Mouse (Mus musculus) kidney, postnatal 36 days (tissue): ENCODE results near the gene Cit.

Source experiments
- DNase-seq, 2 experiments: peaks; one replicate each; pipeline ENCODE4 v3.0.0; 2021 to 2022; ENCODE audit warnings: mixed read lengths in 2 of 2

Gene Cit

DNA sequence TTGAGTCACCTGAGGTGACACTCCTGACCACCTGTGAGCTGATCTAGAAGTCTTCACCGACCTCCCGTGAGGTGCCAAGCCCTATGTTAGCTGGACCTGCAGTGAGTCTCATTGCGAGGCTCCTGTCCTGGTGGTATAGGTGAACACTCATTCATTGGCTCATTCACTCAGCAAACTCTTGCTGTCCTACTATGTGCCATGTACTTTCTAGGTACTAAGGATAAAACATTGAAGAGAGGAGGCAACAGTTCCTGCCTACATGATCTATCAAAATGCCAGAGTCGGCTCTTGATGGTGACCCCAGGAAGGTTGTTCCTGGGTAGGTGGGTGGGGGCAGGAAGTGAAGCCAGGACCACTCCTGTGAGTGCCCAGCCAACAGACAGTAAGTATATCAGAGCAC, 72.9 kb downstream of the Cit start:
- DNase-seq = no peak

DNA sequence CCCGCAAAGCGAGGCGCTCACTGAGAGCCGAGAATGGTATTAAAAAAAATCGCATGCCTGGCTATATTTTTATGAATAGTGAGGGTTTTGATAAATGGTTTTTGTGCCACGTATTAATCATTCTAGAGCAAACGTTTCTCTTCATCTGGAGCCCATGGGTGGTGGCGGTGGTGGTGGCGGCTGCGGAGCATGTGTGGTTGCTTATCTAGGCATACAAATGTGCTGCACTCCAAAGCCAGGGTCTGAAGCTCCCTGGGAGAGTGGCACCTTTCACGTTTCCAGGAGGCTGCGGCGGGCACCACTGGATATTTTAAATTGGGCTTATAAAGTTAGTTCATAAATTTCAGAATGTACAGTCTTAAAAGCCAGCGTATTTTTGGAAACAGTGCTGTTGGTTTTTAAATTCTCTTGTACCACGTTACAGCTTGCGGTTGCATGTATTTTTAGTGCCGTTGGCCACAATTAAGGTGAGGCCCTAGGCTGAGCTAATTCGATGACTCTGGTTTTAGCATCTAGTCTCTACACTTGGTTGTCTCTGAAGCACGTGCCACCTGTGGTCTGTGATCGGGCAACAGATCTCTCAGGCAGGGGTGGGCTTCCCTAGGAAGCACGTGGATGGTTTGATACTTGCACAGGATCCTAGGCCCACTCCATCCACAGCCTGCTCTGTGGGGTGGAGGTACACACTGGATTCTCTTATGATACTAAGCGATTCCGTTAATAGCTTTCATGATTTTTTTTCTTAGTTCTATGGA, 73.7 kb downstream of the Cit start:
- no peak for DNase-seq

DNA sequence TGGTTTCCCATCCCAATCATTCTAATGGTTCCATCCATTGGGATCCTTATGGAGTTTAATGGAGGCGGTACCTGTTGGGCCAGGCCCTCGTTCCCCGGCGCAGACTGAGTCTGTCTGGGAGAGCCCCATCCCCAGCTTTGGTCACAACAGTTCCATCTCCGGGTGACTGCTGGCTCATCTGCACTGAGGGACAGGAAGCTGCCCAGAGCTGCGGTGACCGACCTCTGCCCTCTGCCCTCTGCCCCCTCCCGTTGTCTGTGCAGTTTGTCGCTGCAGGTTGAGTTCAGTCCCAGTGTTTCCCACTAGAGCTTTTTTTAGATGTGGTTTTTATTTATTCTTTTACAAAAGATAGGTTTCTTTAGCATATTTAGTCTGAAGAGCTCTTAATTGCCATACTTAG, 76.9 kb downstream of the Cit start:
- peak in 1 of 2 experiments; percentile 31 for DNase-seq

DNA sequence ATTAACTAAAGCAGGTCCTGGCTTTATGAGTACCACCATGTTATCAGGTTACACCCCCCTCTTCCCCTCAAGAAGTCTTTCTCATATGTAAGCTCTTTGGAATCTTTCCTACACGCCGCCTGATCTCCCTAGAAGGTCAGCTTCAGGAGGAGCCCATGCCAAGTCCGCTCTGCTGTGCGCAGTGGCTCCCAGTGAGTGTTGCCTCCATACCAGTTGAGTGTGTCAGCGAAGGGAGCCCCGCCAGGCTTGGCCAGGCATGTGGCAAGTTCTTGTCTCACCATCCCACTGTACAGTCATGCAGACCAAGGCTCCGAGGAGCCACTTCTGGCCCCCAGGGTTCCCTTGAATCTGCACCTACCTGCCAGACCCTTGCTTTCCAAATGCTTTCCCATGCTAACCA, 79.9 kb downstream of the Cit start:
- DNase-seq = no peak

DNA sequence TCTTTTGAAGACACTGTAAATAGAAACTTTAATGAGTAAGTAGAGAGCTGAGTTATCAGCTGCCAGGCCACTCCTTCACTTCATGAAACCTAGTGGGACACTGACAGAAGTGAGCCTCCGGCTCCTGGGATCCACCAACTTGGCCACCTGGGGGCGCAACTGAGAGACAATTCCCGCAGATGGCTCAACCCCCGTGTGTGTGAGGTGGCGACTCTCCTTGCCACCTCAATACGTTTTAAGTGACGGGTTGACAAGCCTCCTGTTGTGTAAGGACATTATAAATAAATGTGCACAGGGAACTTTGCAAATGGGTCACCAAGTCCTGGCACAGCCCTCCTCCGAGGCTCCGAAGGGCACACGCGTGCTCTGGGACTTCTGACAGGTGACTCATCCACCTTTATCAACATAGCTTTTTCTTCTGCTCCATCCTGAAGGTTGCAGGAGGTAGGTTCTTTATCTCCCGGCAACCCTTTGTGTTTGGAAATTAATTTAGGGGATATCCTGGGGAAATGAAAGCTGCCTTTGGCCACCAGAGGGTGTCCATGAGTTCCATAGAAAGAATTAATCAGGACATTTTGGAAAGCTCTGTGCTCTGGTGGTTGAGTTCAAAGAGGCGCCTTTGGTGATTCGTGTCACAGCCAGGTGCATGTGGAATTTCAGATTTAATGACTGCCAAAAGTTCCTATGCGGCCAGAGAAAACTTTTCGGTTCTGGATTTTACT, 83.9 kb downstream of the Cit start:
- DNase-seq = peak in 1 of 2 experiments; percentile 51

DNA sequence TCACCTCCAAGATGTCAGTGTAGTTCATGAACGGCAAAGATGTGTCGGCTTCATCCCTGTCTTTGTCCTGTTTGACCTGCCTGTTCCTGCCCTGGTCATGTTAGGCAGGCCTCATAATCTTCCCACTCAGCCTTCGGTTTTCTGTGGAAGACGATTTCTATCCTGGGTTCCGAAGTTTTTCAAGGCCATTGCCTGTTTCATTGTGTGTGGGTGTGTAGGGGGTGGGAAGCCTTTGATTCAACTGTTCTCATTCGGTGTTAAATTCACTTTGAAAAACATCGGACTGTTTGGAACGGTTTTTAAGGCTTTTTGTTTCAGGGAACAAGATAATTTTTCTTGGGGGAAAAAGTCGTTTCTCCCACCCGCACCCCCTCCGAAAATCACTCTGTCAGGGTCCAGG, 87.2 kb downstream of the Cit start:
- DNase-seq = no peak

DNA sequence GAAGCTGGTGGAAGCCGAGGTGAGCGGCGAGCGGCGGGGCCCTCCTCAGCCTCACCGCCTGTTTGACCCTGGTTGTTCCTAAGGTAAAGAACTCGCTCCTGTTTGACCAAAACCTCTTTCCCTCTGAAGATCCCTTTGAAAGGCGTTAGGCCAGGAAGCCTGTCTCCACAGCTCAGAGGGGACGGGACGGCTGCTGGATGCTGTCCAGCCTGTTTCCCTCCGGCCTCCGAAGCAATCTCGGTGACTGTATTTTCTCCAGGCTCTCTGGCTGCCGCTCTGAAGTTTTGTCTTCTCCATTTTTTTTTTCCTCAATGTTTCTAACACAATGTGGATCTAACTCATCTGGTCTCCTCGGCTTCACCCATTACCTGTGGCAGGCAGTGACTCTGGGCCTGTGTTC, 91.8 kb downstream of the Cit start:
- DNase-seq = no peak

DNA sequence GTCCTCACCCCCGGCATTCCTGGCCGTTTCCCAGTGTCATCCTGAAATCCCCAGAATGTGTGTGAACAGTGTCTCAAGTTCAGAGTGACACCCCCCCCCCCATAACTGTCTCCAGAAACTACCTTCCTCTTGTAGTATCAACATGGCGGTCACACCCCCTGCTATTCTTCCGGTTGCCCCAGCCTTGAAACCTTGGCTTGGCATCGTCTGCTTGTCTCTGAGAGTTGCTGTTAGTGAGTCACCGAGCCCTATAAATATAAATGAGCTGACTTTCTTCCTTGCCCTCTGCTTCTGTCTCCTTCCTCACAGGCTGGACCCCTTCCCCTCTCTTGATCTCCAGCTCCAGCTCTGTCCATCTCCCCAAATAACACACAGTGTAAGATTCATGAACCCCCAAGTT, 92.5 kb downstream of the Cit start:
- DNase-seq = no peak

DNA sequence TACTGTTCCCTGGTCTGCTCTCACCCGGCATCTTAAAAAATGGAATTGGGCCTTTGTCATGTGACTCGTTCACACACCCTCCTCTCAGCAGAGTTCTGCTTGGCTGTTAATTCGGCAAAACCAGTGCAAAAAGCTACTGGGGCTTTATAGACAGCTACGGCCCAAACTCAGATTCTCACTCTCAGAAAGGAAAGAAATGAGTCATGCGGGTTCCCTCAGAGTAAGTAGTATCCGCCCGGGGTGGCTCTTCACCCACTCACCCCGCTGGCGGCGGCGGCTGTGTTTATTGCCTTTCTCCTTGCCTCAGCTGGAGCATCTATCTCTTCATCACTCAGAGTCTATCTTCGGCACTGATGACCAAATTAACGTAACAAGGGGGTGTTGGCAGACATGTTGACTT, 93.9 kb downstream of the Cit start:
- DNase-seq = no peak

DNA sequence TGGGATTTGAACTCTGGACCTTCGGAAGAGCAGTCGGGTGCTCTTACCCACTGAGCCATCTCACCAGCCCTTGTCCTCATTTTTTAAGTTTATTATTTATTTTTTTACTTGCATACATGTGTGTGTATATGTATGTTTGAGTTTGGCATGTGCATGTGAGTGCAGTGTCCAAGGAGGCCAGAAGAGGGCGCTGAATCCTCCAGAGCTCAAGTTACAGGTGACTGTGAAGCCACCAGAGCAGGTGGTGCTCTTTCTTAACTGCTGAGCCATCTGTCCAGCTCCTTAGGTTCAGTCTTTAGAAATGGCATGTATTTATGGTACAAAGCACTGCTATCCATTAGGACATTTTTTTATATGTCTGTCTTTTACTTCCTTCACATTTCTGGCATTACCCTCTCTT, 97.3 kb downstream of the Cit start:
- DNase-seq = no peak

DNA sequence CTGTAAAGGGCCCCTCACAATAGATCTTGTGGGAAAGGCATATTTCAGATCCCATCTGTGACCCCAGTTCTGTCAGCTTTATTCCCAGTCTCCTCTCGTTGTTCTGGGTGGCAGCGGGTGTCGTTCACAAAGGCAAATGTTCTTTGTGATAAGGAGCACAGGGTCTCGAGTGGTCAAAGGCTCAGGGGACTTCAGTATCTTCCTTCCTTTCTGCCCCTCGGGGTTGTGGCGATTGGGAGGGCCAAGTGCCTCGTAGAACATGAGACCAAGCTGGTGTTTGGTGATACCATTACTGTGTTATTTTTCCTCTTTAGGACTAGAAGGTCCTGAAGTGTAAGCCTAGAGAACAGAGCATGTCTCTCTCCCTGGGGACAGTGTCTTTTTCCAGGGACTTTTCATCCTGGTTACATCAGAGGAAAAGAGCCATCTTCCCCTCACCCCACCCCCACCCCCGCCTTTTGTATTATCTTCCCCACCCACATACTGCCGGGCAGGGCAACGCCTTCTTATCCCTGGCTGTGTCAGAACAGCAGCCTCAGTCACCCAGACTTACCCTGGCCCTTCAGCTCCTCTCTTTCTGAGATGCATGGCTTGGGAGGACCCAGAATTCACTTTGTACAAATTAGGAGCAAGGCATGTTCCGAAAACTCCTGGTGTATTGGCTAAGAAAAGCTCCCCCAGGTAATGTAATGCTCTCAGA, 99.9 kb downstream of the Cit start:
- DNase-seq = no peak

DNA sequence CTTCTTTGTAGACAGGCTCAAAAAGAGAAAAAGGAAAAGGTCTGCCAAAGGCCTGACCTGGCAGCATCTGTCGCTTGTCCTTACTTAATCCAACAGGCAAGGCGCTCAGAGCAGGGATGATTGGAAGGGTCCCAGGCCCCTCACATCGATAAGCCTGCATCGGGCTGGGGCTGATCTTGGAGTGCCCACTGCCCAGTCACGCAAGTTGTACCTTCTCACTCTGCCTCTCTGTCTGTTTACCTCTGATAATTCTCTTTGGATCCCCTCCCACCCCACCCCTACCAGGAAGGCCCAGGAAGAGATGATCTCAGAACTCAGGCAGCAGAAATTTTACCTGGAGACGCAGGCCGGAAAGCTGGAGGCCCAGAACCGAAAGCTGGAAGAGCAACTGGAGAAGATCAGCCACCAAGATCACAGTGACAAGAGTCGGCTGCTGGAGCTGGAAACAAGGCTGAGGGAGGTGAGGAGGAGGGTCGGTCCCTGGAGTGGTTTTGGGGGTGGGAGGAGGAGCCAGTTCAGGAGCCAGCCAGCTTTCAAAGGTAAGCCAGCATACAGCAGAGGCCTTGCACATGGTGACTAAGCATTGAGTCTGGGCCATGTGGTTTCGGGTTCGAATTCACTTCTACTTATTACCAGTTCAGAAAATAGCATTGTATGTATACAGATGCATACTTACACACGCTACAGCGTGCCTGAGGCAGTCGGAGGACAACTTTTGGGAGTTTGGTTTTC, 102.7 kb downstream of the Cit start:
- DNase-seq = no peak

DNA sequence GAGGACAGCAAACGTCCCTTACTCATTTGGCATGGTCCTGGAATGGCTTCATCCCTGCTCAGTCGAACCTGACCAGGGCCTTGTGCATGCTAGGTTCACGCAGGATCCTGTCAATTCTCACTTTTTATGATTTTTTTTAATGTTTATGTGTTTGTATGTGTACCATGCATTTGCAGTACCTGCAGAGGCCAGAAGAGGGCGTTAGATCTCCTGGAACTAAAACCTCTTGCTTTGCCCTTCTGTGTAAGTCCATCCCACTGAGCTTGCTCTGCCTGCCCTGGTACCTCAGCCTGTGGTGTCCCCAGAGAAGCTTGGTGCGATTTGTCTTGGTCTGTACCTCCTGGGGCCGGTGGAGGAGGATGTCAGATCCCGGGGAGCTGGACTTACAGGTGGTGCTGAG, 105.9 kb downstream of the Cit start:
- DNase-seq = no peak

DNA sequence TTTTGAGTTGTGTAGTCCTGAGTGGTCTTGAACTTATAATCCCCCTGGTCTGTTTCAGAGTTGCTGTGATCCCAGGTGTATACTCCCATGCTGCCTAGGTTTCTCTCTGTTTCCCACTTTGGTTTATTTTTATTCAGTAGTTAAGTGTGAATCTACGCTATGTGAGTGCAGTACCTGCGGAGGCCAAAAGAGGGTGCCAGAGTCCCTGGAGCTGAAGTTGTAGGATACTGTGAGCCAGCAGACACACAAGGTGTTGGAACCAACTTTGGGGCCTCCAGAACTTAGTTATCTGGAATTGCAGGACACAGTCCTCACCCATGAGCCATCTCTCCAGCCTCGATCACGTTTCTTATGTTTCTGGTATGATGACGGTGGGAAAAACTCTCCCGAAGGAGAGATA, 108.1 kb downstream of the Cit start:
- DNase-seq = peak in 1 of 2 experiments; percentile 27

DNA sequence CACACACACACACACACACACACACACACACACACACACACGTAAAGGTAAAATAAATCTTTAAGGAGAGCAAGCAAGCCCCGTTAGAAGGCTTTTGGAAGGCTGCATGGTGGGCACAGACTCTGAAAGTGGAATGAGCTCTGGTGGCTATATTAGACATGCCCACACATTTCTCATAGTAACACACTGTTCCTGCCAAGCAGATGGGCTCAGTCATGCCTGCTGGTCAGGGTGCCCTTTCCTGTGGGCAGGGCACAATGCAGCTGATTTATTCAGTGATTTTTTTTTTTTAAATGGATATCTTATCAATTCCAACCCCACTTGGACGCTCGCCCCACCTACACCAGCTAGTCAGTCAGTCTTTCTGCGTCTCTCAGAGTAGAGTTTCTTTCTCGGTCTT, 109.0 kb downstream of the Cit start:
- no peak for DNase-seq

DNA sequence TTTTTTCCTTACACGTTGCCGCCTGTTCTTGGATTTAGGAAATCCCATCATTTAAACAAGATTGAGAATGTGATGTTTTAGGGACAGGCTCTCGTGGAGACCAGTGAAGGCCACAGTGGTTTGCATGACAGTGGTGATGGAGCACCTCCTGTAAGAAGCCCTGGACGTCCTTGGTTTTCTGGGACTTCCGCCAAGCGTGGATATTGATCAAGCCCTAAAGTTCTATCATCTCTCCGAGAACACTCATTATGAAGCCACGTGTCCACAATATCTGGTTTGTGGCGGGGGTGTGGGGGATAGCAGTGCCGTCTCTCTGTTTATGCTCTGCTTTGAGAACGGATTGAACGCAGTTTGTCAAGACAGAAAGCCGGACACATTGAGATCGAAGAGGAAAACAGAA, 109.5 kb downstream of the Cit start:
- DNase-seq = no peak

DNA sequence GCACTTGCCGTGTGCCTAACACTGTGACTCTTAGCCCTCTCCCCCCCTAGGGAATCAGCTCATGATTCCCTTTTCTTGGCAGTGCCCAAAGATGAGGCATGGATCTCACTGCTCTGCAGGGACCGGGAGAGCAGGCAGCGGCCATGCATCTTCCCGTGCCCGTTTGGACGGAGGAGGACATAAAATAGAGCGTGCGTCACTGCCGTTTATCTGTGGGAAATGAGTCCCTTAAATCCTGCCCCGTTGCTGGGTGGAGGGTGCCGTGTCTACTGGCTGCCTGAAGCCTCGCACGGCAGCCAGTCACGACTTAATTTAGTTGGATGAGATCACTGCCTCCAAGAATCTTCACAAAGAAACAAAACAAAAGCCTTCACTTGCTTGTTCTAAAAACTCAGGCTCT, 110.1 kb downstream of the Cit start:
- no peak for DNase-seq

DNA sequence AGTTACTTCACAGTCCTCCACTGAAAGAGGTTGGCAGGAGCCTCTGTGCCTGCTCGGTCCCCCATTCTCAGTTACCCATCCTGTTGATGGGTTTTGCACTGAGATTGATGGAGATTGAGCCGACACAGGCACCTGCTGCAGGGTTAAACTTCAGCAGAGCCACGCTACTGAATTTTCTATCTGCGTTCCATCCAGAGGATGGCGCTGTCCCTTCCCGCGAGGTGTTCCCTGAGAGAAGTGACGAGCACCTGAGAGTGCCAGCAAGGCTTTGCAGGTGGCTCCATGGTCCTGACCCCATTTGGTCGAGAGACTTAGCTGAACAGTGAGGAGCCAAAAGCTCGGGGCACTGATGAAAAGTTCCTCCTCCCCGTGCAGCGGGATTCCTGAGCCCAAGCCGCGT, 111.0 kb downstream of the Cit start:
- DNase-seq = no peak

DNA sequence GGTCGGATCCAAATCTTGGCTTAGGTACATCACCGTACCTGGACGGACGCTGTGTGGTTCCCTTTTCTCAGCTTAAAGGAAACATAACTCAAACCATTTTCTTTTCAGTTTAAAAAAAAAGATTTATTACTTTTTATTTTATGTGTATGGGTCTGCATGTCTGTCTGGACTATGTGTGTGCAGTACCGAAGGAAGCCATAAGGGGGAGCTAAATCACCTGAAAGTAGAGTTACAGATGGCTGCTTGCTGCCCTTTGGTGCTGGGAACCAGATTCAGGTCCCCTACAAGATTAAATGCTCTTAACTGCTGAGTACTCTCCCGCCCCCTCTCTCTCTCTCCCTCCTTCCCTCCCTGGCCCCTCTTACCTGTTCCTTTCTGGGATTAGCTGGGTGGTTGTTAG, 112.1 kb downstream of the Cit start:
- DNase-seq = no peak

DNA sequence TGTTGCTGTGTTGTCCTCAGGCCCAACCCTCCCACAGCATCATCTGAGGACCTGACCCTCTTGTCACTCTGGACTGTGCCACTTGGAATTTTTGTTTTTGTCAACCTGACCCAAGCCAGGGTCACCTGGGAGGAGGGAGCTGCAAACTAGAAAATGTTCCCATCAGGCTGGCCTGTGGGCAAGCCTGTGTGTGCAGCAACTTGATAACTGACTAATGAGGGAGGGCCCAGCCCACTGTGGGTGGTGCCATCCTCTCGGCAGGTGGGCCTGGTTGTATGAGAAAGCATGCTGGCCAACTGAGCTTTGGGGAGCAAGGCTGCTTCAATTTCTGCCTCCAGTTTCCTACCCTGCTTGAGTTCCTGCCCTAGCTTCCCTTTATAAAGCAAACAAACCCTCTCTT, 113.3 kb downstream of the Cit start:
- DNase-seq = no peak

DNA sequence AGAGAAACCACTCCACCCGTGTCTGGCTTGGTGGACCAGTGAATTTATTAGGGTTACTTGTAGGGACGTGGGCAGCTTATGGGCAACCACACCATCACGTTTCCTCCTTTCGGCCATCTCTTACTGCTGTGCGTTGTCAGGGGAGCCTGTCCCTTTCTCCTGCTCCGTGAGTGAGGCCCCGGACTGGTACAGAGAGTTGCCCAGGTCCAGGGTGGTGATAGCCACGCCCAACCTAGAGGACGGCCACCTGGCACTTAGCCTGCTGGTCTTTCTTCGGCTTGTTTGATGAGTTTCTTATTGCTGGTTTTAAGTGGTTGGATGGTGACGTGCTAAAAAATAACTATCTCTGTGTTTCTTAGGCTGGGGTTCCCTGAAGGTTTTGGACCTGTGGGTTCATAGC, 113.7 kb downstream of the Cit start:
- no peak for DNase-seq

DNA sequence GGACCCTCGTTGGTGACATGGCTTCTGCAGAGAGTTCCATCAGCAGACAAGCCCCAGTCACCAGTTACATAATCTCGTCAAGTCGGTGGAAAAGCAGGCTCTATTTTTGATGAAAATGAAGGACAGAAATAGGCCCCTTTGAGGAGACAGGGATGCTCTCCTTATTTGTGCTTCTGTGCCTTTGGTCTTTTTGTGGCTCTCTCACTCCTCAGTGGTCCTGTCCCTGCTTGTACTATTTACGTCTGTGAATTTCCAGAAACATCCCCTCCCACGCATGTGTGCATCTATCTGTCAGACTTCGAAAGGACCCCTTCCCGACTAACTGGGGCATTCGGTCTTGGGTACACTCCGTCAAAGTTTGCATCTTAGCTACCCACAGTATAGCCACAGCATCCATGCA, 116.7 kb downstream of the Cit start:
- no peak for DNase-seq

DNA sequence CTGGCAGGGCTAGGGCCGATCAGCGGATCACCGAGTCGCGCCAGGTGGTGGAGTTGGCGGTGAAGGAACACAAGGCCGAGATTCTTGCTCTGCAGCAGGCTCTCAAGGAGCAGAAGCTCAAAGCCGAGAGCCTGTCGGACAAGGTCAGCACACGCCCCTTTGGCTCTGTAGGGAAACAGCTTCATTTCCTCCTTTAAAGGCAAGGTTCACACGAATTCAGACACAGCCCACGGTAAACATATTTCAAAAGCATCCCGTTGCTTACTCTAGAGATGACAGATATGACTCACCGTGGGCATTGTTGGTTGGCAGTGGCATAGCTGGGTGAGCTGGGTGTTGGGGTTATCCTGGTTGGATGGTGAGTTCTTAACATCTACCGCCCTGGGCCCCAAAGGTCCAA, 126.2 kb downstream of the Cit start:
- DNase-seq = peak; percentile 18 to 22
